Mouse (Mus musculus) heart, adult 9 months (tissue): ENCODE results near the gene Samsn1.

Source experiments
- DNase-seq, 2 experiments: peaks; one replicate each; pipeline ENCODE4 v3.0.0; 2022; ENCODE audit warnings: low spot score in 2 of 2

The Samsn1 gene

DNA sequence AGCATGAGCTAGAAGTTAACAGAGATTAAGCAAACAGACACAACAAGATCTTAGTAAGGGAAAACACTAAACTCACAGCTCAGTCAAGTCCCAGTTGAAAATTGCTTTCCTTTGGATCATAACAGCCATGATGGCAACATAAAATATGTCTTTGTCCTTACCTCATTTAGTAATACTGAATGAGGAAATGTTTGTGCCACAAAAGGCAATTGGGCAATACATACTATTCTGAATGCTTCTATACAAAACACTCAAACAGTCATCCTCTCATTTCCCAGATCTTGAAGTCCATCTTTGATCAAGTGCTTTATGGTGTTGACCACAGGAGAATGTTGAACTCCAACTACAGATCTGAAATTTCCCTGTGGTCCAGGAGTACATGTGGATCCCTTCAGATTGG is 88.7 kb downstream of the Samsn1 start:
- DNase-seq: no peak

DNA sequence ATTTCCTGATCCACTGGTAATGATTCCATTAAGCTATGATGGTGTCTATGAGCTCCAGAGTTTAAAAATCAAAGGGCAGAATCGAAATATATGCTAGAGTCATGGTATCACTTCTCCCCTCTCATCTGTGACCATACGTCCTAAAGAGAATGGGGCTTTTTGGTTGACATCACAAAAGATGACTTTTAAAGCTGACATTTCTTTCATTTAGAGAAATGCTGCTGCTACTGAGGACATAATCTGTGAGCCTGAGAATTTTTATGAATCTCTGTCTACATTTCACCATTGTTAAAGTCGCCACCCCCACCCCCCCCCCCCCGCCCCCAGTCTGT is 91.9 kb downstream of the Samsn1 start:
- DNase-seq: no peak

DNA sequence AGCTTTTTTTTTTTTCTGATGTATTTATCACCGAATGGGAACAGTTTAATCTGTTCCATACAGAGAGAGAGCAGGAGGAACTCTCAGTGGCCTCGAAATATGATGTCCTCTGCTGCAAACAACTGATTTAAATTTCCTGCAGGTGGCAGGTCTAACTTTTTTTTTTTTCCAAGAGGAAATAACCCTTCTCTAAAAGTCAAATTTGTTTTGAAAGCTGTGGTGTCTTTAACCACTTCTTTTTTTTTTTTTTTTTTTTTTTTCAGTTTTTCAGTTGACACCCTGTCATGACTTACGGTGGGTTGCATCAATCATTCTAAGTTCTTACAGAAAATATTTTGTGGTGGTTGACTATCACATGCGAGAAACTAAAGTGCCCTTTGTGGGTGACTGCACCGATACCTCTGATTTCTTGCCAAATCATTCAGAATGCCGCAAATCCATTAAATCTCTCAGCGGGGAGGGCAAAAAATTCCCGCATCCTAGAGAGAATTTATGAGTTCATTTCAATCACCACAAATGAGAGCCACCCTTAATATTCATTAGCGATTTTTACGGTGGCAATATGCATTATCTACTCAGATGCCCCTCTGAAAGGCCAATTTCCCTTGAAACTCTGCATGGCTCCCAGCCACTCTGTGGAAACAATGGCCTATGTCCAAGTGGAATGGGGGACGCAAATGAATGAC is 92.4 kb downstream of the Samsn1 start:
- DNase-seq: no peak

DNA sequence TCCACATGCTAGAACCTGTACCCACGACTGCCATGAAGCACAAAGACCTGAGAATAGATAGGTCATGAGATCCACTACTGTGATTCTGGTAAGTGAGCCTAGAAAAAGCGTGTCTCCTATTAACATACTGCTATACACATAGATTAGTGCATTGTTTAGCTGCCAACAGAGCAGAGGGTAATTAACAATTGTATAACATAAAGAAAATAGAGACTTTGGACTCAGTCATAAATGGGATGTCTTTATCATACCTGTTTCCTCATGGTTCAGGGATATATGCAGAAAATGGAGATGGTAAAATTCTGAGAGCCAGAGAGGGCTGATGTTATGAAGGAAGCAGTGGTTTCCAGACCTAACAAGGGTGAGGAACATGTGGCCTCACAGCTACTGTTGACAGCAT is 95.6 kb downstream of the Samsn1 start:
- DNase-seq: no peak

DNA sequence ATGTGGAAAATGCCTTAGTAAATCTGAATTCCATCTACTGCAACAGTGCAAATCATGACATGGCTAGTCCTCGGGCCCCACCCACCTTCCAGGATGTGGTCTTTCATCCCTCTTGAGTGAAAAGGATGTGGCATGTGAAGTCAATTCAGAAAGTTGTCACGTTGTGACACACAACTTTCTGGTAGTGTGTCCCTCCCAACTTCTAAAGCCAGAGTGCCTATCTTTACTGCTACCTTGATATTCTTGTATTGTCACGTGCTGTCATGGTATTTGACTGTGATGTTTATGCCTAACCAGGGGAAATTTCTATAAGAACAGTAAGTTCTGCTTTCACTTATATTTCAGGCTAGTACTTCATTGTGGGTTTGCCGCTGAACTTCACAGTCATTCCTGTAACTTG is 101.2 kb downstream of the Samsn1 start:
- DNase-seq: no peak

DNA sequence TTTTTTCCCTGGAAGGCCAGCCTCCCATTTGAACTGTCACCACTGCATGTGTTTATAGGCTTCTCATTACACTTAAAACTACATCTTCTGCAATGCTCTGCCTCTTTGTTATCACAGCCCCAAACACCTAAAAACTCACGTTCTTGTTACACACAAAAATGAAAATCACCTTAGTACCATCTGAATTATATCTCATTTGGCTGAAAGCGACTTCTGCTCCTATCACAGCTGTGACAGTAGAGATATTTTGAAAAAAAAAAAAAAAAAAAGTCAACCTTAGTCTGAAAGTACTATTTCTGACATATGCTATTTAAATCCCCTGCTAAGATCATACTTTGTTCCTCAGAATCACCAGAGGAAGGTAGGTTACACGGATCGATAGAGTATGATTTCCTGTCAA is 102.8 kb downstream of the Samsn1 start:
- DNase-seq: no peak

DNA sequence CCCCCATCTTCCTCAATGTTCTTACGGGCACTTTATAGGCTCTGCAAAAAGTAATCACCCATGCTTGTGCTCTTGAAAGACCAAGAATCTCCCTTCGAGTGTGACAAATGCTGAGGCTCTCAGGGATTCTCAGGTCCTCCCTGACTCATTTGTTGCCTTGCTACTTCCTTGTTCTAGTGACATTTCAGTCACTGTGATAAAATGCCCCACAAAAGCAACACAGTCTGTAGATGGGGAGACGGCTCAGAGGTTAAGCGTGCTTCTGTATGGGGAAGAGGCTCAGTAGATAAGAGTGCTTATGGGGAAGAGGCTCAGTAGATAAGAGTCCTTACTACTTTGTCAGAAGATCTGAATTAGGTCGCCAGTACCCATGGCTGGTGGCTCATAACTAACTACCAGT is 104.4 kb downstream of the Samsn1 start:
- no peak for DNase-seq

DNA sequence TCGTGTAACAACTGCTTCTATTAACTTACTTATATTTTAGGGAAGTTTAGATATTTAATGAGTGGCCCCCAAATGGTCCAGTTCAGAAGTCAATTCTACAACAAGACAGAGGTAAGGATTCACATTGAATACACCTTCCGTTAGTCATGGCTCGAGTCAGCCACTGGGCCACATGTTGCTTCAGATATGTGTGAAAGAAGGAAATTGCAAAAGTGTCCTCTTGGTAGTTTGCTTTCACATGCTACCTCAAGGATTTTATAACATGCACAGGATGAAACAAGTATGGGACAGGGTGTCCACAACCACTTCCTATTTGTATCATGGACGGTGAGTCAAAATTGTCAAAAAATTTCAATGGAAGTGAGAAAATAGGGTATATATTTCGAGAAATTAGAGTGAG is 110.0 kb downstream of the Samsn1 start:
- DNase-seq: no peak

DNA sequence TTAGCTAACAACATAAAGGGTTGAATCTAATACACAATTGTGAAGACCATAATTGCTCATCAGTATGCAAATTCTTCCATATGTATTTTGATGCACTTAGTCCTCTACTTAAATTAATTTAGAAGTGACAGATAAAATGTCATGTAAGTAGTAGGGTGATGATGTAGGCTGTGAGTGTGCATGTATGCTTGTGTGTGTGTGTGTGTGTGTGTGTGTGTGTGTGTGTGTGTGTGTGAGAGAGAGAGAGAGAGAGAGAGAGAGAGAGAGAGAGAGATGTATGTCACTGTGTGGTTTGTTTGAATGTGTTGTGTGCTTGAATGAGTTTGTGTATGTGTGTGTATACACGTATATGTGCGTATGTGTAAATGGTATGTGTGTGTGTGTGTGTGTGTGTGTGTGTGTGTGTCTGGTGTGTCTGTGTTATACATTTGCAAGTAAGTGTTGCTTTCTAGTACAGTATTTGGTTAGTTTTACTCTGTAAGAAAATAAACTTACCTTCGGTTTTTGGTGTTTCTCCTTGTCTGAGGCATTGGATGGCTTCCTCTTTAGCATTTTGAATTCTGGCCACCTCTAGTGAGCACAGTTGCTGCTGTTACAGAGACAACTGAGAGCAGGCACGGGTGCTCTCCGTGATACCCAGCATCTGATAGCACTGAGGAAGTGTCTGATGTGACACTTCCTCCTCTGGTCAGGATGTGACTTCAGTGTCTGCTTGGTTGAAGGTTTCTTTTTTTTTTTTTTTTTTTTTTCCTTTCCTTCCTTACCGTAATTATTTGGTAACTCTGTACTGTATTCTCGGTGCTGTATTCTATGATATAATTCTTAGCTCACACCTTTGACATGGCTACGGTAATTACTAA is 113.2 kb downstream of the Samsn1 start:
- peak; percentile 9 to 12 for DNase-seq

DNA sequence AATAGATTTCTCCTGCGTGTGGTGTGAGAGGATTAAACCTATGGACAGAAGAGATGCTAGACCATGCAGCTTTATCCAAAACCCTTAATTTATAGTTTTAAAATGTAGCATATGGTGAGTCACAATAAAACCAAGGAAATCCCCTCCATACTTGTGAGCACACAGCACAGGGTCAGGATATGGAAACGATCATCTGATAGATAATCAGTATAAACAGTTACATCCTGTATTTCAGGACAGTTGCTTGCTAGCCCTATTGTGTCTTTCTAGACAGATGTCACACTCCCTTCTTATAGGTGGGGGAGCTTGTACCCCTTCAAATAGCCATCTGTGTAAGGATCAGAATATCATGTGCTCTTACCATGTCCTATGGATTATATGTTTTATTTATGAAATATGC is 115.3 kb downstream of the Samsn1 start:
- DNase-seq: no peak

DNA sequence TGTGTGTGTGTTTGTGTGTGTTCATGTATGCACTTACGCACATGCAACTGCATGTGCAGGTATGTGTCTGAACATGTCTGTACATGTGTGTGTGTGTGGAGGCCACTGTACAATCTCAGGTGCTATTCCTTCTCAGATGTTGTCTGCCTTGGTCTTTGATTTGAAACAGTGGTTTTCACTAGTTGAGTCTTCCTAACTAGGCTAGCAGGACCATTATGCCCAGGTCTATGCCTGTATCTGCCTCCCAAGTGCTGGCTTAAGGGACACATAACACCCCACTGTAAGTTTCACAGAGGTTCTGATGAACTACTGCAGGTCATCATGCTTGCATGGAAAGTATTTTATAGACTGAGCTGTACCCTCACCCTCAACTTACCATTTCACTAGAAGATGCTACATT is 115.8 kb downstream of the Samsn1 start:
- no peak for DNase-seq

DNA sequence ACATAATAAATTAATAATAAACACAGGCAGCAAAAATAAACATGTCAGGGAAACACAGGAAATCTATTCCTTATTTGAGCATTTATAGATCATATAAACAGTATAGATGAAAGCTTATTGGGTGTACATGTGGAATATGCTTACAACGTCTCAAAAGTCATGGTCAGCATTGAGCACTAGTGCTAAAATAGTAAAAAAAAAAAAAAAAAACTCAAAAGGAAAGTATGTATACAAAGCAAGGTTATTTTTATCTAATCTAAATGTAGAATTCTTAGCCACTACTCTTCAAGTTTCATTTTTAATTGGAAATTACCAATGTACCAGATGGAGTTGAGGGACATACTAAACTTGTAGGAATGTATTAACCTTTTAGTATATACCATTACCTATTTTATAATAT is 116.8 kb downstream of the Samsn1 start:
- DNase-seq: no peak

DNA sequence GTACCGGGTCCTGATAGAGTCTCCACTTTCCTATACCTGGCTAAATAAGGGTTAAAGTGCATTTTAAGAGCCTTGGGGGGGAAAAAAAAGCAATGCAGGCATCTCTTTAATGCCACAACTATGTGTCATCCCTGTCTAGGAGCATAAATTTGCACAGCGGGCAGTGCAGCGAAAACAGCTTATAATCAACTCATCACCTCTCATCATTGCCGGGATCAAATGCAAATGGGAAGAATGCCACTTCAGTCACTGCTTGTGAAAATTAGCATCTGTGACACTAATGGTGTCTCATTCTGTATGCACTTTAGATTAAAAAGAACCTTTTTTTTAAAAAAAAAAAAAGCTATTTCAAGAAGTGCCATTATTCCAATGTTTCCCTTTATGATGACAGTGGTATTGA is 118.0 kb downstream of the Samsn1 start:
- DNase-seq: no peak

DNA sequence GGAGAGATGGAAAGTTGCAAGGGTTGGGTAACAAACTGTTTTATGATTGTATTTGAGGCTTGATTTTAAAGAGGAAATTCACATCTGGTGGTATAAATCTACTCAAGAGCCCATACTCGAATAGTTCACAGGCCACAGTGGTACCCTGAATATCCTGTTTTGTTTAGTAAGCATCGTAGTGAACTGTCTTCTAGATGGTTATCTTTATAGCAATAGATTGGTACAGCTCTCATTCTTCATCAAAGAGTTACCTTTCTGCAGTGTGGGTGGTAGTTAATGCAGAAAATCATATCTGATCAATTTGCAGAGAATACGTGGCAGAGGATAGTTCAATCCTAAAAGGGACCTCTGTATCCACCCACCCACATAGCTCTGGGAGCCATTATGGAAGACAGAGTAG is 119.1 kb downstream of the Samsn1 start:
- DNase-seq: no peak

DNA sequence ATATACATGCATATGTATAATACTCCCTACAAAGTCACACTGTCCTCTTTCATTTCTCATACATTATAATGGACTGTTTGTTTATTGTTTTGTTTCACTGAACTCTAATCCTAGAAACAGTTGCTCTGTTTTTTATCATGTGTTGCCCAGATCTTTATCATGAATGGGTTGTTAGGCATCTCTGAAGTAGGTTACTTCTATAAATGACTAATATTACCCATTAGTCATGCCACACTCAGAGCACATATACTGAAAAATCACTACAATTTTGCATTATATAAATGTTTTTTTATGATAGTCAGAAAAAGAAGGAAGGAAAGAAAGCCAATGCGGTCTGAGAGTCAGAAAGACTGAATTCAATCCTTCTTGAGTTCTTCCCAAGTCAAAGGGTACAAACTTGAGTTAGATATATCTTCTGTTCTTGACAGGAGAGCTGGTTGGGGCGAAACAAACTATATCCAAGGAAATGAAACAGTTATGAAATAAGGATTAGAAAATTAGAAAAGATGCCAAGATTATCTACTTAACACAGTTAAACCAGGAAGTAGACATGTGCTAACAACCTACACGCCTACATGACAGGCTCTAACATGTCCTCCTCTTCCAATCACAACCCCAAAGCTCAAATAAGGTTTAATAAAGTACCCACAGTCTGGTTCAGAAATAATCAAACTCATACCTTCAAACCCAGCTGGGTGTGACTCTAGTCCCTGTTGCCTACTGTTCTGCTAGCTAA is 122.0 kb downstream of the Samsn1 start:
- no peak for DNase-seq

DNA sequence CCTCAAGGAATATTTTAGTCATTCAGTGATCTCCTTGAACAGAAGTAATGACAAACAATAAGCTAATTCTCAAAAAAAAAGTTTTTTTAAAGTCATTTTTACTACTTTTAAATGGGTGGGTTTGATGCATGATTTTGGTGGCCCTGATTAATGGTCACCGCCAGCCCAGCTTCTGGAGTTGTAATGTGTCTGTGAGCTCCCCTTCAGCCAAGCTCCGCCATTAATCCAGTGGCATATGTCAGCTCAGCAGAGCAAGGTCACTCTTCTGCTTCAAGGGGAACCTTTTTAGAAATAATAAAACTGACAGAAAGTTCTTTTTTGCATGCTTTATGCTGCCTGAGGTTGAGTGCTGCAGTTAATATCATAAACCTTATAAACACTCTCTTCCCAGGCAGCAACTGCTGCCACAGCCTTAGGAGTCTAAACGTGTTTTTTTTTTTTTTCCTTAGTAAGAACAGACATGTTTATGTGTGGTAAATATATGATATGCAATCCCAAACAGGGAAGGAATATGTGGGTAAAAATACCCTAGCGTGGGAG is 124.2 kb downstream of the Samsn1 start:
- DNase-seq: no peak

DNA sequence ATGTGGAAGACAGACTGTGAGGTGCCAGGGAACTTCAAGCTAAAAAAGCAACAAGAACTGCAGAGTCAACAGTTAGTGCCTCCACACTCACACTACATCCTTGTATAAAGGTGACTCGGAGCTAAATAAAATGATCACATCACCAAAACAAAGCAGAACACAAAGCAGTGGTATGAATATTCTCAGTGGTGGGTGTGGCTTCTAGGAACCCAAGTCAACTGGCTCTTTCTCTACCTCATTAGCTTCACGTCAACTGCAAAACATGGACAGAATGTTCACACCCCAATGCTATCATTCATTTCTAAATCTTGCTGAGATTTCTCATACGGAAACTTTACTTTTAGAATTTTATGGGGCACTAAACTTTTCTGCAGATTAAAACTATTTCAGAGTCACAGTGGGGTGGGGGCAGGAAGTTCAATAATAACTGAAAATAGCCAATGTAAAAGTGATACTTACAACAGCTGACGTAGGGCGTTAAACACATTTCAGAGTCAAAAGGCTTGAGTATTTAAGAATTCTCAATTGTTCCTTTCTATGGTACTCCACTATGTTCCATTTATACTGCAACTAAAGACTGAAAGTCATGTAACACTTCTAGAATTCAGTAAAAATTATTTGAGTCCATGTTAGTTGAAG is 127.7 kb downstream of the Samsn1 start:
- DNase-seq: no peak

DNA sequence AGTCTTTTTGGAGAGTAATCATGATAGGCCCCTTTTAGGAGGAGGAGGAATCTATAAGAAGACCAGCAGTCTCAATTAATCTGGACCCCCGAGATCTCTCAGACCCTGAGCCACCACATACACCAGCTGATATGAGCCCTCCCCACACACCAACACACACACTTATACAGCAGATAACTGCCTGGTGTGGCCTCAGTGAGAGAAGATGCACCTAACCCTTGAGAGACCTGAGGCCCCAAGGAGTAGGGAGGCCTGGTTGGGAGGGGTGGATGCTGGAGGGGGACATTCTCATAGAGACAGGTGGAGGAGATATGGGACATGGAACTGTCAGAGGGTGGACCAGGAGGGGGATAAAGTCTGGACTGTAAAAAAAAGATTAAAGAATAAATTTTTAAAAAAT is 128.6 kb downstream of the Samsn1 start:
- DNase-seq: no peak

DNA sequence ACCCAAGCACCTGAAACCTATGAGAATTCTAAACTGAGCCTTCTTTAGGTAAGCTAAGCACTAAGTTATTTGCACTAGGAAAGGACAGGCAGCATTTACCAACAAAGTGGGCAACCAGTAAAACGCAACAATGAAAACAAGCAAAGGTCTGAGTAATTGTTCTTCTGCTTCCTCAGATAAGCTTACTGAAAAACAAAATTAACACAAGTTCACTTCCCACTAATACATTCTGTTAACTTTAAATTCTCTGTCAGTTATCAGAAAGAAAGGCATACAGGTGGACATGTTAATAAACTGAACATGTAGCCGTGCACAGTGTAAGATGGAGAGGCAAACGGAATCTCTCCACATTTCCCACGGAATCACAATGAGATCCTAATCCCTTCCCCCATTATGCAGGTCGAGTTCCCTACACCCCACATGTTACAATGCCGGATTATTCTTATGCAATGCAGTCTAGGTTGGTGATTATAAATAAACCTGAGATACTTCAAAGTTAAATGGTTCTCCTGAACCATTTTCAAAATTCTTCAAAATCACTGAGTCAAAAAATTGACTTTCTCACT is 132.9 kb downstream of the Samsn1 start:
- no peak for DNase-seq

DNA sequence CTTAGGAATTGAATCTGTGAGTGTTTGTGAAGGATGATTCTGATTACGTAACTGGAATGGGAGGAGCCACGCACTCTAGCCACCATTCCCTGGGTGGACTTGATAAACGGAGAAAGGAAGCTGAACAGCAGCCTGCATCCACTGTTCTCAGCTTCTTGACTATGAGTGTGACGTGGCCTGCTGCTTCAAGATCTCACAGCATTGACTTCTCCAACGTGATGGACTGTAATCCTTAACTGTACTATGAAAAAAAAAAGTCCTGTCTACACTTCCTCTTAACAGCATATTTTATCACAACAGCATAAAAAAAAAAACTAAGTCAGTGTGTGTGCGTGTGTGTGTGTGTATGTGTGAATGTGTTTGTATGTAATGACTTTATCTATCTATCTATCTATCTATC is 134.9 kb downstream of the Samsn1 start:
- no peak for DNase-seq

DNA sequence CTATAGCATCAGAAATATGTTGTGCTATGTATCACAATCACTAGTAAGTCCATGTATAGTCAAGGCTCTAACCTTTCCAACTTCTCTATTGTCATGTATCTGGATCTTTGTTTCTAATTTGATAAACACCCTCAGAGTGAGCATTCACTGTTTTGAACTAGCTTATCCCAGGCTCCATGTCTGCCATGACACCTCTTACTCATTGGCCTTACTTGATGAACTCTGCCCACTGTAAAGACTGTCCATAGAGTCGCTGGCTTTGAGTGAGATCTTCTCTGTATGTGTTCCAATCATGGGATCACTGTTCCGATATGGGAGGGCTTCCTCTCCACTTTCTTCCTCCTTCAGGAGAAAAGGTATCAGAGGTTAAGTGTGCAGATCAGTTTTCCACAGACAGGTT is 143.2 kb downstream of the Samsn1 start:
- no peak for DNase-seq

DNA sequence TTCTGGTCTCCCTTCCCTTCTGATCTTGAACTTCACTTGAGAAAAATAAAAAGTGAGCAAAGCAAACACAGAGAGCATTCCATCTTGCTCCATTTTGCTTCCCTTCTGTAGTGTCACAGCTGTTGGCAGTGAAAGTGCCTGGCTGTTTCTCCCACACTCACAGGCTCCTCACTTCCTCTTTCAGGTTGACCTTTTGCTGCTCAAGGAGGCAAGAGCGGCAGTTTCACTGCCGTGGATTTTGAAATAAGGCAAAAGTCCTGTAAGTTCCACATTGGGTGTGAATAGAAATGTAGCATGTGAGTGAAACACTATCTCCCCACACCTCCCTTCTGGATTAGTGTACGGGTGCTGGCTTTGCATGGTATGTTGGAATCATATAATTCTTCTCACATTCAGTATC is 144.9 kb downstream of the Samsn1 start:
- peak; percentile 11 to 29 for DNase-seq
